Mouse (Mus musculus) spleen, postnatal 14 days (tissue): ENCODE data around the gene Specc1.
A peak's percentile ranks its signal among the peaks of the same experiment; 100 is the strongest.

Experiments
- DNase-seq, 2 experiments: peaks; one replicate each; pipeline ENCODE4 v3.0.0; 2021 to 2022; ENCODE audit warnings: low spot score in 2 of 2

Specc1 gene

DNA sequence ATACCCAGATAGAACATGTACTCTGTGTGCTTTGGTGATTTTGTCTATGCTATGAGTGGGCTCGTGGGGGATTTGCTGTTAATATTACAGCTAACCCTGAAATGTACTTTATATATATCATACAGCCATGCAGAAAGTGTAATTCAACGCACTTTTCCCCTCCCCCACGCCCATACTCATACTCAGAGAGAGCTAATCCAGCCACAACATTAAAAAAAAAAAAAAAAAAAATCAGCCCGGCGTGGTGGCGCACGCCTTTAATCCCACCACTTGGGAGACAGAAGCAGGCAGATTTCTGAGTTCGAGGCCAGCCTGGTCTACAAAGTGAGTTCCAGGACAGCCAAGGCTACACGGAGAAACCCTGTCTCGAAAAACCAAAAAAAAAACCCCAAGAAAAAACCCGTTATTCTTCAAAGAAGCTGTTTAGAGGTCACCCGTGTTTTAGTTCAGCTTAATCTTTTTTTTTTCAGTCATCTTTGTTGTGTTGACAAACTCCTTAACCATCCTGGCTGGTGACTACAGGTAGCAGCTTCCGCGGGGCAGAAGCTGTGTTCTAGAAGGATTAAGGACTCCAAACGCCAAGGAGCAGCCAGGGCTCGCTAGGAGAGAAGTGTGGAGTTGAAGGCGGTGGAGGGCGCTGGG is 291.3 kb downstream of the Specc1 start:
- no peak for DNase-seq

DNA sequence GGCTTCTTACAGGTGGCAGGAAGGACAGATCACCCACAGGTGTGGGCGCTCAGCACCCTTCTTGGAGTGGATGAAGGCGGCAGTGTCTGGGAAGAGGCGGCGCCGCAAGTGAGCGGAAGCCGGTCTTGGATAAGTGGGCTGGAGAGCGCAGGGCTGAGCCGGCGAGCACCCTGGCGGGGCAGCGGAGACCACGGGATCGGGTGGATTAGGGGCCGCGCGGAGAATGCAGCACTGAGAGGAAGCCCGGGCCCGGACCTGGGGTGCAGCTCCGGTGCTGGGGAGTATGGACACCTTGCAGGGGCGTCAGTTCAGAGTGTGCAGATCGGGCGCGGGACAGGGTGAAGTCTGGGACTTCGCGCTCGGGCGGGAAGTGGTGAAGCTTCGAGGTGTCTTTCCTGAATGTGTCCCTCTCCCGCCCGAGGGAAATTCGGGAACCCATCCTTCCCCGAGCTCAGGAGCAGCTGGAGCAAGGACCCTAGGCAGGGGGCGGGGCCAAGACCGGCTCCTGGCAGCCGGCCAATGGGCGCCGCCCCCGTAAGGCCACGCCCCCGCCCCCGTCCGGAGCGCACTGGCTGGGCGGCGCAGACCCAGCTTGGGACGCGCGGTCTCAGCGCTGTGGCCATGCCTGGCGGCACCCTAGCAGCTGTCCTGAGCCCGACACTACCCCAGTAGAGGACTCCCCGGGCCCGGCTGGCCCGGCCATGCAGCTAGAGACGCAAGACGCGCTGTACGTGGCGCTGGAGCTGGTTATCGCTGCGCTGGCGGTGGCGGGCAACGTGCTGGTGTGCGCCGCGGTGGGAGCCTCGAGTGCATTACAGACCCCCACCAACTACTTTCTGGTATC is 292.1 kb downstream of the Specc1 start, which contains the start of gene Adora2b:
Gene Adora2b (plus strand): TSS at position 584 of the 844 bp plus-strand sequence.
- peak; percentile 26 to 30 for DNase-seq

DNA sequence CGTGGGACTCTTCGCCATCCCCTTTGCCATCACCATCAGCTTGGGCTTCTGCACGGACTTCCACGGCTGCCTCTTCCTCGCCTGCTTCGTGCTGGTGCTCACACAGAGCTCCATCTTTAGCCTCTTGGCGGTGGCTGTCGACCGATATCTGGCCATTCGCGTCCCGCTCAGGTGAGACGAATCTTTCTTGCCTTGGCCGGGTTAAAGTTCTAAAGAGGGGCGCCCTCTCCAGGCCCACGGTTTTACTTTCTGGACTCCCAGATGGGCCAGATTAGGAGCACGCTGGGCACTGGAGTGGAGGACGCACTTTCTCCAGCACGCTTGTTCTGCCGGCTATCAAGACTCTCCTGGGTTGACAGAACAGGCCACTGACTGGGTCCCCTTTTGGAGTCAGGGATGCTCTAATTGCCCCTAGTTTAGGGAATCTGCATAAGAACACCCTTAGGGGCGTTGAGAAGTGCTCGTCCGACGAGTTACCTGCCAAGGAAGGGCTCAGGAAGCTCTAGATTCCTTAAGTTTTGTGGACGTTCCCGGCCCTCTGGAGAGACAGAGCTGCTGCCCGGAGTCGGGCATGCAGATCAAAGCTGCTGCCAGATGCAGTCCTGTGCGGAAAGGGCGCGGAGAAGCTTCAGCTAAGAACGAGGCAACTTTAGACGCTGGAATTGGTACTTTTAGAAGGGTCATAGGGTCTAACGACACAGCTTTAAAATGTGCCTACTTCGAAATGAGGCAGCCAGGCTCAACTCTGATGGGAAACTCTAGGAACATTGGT is 292.9 kb downstream of the Specc1 start:
- DNase-seq = no peak

DNA sequence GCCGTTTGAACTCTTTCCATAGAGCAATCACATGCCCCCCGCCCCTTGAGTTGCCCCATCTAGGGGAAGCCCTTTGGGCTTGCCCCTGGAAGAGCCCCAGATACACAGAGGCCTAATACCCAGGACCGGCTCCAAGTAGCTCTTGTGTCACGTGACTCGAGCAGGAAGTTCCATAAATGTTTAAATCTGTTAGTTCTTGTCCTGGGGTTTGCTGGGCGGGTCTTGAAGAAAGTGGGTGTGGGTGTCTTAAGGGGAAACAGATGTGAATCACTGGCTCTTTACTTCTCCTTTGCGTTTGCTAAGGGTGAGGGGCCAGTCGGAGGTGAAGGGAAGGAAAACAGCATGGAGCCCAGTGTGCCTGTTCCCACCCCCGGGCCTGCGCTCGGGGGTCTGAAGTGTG is 294.5 kb downstream of the Specc1 start:
- no peak for DNase-seq

DNA sequence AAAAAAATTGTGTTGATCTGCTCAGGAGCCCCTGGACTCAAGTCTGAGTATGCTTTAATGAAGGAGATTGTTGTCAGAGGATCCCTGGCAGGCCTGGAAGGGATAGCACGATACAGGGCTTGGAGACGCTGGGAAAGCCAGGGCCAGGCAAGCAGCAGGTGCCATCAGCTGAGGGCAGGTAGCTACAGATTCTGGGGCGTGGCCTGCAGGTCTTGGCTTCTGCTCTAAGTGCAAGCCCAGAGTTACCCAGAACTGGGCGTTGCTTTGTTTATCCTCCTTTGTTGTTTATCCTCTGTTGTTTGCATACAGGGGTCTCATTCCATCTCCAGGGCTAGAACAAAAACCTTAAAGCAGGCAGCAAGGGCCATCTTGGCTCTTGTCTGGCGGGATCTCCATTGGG is 296.8 kb downstream of the Specc1 start:
- no peak for DNase-seq

DNA sequence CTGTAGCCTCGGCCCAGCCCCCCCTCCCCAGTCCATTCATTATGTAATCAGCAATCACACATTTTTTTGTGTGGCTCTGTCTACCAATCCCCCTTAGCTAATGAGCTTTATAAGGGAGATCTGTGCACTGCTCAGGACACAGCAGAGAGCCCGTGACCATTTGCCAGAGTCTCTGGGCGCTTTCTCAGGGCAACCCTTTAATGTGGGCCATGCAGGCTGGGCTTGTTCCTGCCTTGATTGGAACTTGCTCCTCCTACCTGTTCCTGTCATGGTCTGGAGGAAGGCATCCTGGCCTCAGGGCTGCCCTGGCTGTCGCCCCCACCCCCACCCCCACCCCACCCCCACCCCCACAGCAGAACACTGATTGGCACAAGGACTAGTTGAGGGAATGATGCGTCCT is 302.7 kb downstream of the Specc1 start:
- no peak for DNase-seq

DNA sequence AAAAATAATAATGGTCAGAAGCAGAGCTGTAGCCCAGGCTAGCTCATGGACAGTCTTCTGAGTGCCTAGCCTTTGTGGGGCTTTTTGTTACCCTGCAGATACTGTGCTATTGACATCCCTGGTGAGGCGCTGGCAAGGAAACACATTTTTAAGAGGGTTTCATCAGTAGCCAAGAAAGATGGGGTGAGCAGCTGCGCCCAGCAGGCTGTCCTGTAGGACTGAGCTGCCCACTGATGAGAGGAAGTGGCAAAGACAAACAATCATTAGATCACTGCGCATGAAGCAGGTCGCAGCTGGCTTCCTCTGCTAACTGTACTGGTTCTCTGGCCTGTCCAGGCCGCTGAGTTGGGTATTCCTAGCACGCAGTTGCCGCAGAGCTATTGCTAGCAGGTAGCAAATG is 307.0 kb downstream of the Specc1 start:
- no peak for DNase-seq

DNA sequence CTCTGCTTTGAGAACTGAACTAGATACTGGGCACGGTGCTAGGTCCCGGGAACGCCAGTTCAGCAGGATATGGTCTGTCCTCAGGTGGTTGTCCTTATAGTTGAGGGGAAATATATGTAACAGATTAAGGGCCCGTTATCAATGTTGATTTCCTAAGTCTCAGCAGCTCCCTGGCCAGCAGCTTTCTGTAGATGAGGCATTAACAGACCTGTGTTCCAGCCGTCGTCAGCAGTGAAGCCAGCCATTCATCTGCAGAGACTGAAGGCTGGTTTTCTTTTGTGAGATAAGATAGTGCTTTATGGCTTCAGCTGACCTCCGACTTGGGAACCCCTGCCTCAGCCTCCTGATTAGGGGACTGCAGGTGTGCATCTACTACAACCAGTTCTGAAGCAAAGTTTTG is 307.5 kb downstream of the Specc1 start:
- no peak for DNase-seq

DNA sequence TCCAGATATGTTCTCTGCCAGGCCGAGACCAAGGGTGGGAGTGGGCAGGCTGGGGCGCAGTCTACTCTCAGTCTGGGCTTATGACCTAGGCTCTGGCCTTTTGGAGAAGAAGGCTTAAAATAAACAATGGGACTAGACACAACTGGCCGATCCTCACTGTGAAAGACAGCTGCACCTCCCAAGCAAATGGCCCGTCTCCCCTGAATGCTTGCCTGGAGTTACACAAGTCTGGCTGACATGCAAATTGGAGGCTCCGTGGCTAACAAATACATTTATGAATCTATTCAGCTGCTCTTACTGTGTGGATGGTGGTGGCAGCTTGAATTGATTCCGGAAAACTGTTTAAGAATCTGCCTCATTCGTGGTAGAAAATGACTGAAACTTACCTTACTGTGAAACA is 309.1 kb downstream of the Specc1 start:
- DNase-seq = no peak

DNA sequence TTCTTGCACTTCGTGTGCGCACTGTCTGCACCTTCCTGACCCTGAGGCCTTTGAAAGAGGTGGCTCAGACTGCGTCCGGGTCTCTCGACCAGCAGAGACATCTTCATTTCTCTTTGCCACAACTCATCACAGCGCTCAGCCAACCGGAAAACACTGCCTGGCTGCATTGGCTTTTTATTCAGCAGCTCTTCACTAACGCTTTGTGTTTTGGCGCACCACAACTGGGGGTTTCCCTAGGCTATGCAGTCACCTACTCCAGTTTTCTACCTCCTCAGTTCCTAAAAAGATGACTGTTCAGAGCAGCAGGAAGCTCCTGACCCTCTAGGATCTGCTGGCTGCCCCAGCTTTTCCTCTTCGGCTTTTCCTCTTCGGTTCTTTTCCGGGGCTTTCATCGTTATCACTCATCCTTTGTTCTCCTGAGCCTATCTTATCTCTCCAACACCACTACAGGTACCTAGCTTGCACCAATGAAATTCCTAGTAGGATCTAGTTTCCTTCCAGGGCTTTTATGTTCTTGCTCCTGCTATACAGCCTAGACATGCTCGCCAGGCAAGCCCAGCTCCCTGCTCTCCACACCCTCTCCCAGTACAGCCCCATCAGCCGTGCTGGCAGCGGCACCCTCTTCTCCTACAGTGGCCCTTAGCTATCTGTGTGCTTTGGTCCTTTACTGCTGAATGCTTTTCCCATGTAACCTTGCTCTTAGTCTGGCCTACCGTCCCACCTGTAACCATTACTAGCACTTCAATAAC is 310.1 kb downstream of the Specc1 start:
- no peak for DNase-seq

DNA sequence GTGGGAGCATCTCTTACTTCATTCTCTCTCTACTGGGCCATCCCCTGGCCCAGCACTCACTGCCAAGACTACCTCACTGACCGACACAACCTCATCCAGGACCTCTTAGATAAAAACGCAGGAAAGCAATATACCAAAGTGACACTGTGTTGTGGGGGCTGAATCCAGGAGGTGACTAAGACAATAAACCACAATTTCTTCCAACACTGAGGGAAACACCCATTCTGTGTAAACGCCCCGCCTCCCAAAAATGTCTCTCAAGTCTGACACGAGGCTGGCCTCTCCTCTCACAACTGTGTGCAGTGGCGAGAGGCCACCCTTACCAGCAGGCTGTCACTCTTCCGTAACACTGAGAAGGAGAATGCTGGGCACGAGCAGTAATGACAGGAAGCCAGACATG is 311.8 kb downstream of the Specc1 start:
- DNase-seq = no peak

DNA sequence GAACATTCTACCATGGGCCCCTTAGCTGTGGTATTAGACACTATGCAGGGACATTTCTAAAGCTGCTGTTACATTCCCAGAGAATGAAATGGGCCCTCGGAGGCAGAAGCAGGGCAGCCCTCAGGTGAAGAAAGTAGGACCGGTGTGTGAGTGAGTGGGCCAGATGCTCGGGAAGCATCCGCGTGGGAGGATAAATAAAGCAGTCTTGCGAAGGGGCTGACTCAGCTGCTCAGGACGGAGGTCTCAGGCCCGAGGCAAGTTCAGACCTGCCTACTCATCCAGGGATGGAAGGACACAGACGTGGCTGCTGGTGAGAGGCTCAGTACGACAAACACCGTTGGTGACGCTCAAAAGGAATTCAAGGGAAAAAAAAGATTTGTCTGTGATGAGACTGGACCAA is 312.5 kb downstream of the Specc1 start:
- DNase-seq = no peak

DNA sequence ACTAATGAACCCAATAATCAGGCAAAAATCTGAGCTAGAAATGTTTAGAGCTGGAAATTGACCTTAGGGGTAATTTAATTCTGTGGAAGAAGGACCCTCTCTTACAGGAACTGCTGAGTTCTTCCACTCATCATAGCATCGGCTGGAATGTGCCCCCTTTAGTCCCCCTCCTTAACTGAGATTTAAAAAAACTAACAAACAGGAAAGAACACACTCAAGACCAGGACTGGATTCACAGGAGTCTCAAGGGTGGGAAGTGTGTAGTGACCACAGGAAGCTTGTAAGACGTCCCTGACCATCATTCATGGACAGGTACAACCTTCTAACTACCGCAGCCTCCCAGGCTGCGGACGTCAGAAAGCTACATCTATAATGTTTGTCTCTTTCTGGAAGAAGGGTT is 314.3 kb downstream of the Specc1 start:
- no peak for DNase-seq
